Mouse (Mus musculus) myocyte (in vitro differentiated cells): ENCODE data around the gene Drd5. TPM values are rescaled to one million over a fixed set of nuclear protein-coding genes. Genes with fewer than 3 reads are reported as not detected.

Source experiments
- H3K27me3 ChIP-seq: one replicate; pipeline ENCODE4 v1.6.1; 2011; ENCODE audit not compliant: control insufficient read depth, insufficient read depth, insufficient read length
- H3K36me3 ChIP-seq: one replicate; pipeline ENCODE4 v1.6.1; 2011; ENCODE audit not compliant: control insufficient read depth, insufficient read depth
- H3K4me2 ChIP-seq: one replicate; pipeline ENCODE4 v1.6.1; 2011; ENCODE audit warnings: low read depth, control low read depth
- H3K4me3 ChIP-seq: one replicate; pipeline ENCODE4 v1.5.1; 2011; ENCODE audit warnings: mild to moderate bottlenecking, control low read depth, moderate library complexity
- H3K79me2 ChIP-seq: one replicate; pipeline ENCODE4 v1.6.1; 2011; ENCODE audit not compliant: control insufficient read depth, insufficient read depth
- H3ac ChIP-seq: one replicate; pipeline ENCODE4 v1.6.1; 2011; ENCODE audit not compliant: control insufficient read depth, insufficient read length
- CEBPB ChIP-seq: IDR thresholded peaks from 2 replicates; pipeline ENCODE4 v1.6.1; 2011; ENCODE audit warnings: mild to moderate bottlenecking, moderate library complexity; ENCODE audit not compliant: poor library complexity, insufficient read depth, severe bottlenecking
- E2F4 ChIP-seq: IDR thresholded peaks from one replicate; pipeline ENCODE4 v1.6.1; 2011; ENCODE audit warnings: mild to moderate bottlenecking, control low read depth, moderate library complexity; ENCODE audit not compliant: insufficient read depth
- MAX ChIP-seq: IDR thresholded peaks from one replicate; pipeline ENCODE4 v1.6.1; 2011; ENCODE audit warnings: low read depth, mild to moderate bottlenecking, control low read depth
- MYOD1 ChIP-seq, 3 experiments: IDR thresholded peaks; one replicate each; pipeline ENCODE4 v1.6.1; 2011; ENCODE audit warnings: control low read depth in 2 of 3, low read depth in 2 of 3, mild to moderate bottlenecking in 2 of 3, moderate library complexity in 1 of 3; ENCODE audit not compliant: insufficient read length in 2 of 3, control insufficient read depth in 1 of 3
- MYOG ChIP-seq, 3 experiments: IDR thresholded peaks; one replicate each; pipeline ENCODE4 v1.6.1; 2011; ENCODE audit warnings: control low read depth in 2 of 3, low read depth in 2 of 3, mild to moderate bottlenecking in 2 of 3; ENCODE audit not compliant: insufficient read length in 2 of 3, control insufficient read depth in 1 of 3, insufficient read depth in 1 of 3
- POLR2A ChIP-seq: IDR thresholded peaks from one replicate; pipeline ENCODE4 v1.6.1; 2011; ENCODE audit warnings: low read depth, mild to moderate bottlenecking, control low read depth, moderate library complexity; ENCODE audit not compliant: insufficient read length
- POLR2AphosphoS2 ChIP-seq: IDR thresholded peaks from one replicate; pipeline ENCODE4 v1.6.1; 2011; ENCODE audit warnings: low read depth, control low read depth; ENCODE audit not compliant: insufficient read length
- REST ChIP-seq: IDR thresholded peaks from one replicate; pipeline ENCODE4 v1.6.1; 2011; ENCODE audit warnings: mild to moderate bottlenecking, control low read depth, moderate library complexity; ENCODE audit not compliant: insufficient read depth, insufficient read length
- SRF ChIP-seq: IDR thresholded peaks from one replicate; pipeline ENCODE4 v1.6.1; 2011; ENCODE audit warnings: low read depth; ENCODE audit not compliant: control insufficient read depth, insufficient read length
- TCF12 ChIP-seq: IDR thresholded peaks from one replicate; pipeline ENCODE4 v1.6.1; 2011; ENCODE audit warnings: mild to moderate bottlenecking, control low read depth; ENCODE audit not compliant: poor library complexity, insufficient read depth, severe bottlenecking
- TCF3 ChIP-seq: IDR thresholded peaks from one replicate; pipeline ENCODE4 v1.6.1; 2011; ENCODE audit warnings: low read depth, control low read depth; ENCODE audit not compliant: insufficient read length
- USF1 ChIP-seq: IDR thresholded peaks from one replicate; pipeline ENCODE4 v1.6.1; 2011; ENCODE audit warnings: low read depth, mild to moderate bottlenecking, control low read depth, moderate library complexity
- polyA plus RNA-seq: library from polyadenylated mRNA; unstranded; fragments of >200 nt; fragmentation: generic; extraction: Trizol; gene quantifications from one replicate; pipeline ENCODE4 v1.2.1, GENCODE M21; 2012; ENCODE audit warnings: missing spikeins

Drd5 gene
- polyA plus RNA-seq, result not detected

DNA sequence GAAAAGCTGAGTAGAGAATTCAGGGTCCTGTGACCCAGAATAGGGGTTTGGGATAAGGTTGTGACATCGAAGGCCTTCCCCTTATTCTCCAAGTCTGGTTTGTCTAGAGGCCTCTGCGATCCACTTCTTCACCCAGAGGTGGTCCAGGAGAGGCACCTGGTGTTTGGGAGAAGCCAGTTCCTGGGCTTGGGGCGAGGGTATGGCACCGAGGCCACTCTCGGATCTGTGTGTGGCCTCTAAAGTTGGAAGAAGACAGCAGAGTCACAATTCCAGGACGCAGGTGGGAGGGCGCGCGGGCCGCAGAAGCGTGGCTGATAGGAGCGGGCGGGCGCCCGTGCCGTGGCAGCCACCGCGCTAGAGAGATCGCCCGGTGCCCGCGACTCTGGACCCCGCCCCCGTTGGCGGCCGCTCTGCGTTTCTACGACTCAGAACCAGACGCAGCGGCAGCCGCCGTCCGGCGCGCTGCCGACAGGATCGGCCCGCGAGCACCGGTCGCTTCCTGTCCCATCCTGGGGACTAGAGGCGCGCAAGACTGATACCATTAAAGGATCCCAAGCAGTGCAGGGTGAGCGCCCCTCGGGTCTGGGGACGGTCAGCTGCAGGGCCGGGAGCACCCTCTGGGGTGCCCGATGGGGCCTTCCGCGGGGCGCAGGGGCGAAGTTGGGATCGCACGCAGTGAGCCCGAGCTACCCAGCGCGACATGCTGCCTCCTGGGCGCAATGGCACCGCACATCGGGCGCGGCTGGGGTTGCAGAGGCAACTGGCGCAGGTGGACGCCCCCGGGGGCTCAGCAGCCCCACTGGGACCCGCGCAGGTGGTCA lies at the start of gene Drd5:
Drd5 (plus strand) TSS at position 402 of the 821 bp plus-strand sequence.
- Histone ChIP-seq H3K4me3 (no peak within 1 kb of the TSS), H3K79me2 (no peaks in the 10 kb centered on the region), H3K27me3 (peaks cover 61% of the 10 kb centered on the region), H3K36me3 (no peaks in the 10 kb centered on the region), H3ac (no peak within 1 kb of the TSS), H3K4me2 (no peak within 1 kb of the TSS)
- TF ChIP-seq MYOG (IDR thresholded peaks at IDR 0.05; ENCODE audit: control insufficient read depth in 1 of 3, insufficient read depth in 1 of 3, insufficient read length in 2 of 3, low read depth in 2 of 3) (no peak), CEBPB (no peak), POLR2A (no peak), MAX (no peak), MYOD1 (IDR thresholded peaks at IDR 0.05; ENCODE audit: control insufficient read depth in 1 of 3, insufficient read length in 2 of 3, low read depth in 2 of 3) (no peak), SRF (no peak), E2F4 (no peak), POLR2AphosphoS2 (no peak), REST (no peak), TCF12 (no peak), USF1 (no peak)

- Histone ChIP-seq H3ac (no peak overlapping the region), H3K79me2 (no peaks in the 10 kb centered on the region), H3K36me3 (peaks cover 29% of the 10 kb centered on the region), H3K27me3 (no peaks in the 10 kb centered on the region), H3K4me2 (no peak overlapping the region), H3K4me3 (no peak overlapping the region)
- TF ChIP-seq USF1 (no peak), MAX (no peak), MYOD1 (IDR thresholded peaks at IDR 0.05; ENCODE audit: control insufficient read depth in 1 of 3, insufficient read length in 2 of 3, low read depth in 2 of 3) (no peak), SRF (no peak), TCF12 (no peak), POLR2A (no peak), POLR2AphosphoS2 (no peak), TCF3 (no peak), REST (no peak), CEBPB (no peak), E2F4 (no peak)
Observed at GRCm38 (mm10) chr5:38270942-38271341, 48.2 kb upstream of the Drd5 start.

DNA sequence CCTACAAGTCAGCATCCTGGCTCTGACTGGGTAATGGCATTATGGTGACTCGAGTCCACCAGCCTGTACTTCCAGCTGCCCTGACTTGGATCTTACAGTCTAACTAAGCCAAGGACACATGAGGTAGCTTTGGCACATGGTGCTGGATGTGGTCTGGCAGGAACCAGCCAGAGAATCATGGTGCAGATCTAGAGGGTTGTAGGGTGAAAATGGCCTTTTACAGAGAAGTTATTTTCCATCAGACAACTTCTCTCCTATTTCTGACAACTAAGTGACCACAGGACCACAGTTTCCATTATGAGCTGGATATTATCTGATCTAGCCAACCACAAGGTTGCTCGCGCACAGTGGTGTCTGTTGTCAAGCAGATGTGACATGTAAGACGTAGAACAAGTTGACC lies 45.3 kb upstream of the Drd5 start:
- Histone ChIP-seq H3K36me3 (peaks cover 16% of the 10 kb centered on the region), H3K79me2 (no peaks in the 10 kb centered on the region), H3K4me3 (no peak overlapping the region), H3K27me3 (peaks cover 7% of the 10 kb centered on the region), H3K4me2 (no peak overlapping the region), H3ac (no peak overlapping the region)
- TF ChIP-seq TCF3 (no peak), POLR2AphosphoS2 (no peak), MYOD1 (IDR thresholded peaks at IDR 0.05; ENCODE audit: control insufficient read depth in 1 of 3, insufficient read length in 2 of 3, low read depth in 2 of 3) (no peak), MAX (no peak), CEBPB (no peak)

DNA sequence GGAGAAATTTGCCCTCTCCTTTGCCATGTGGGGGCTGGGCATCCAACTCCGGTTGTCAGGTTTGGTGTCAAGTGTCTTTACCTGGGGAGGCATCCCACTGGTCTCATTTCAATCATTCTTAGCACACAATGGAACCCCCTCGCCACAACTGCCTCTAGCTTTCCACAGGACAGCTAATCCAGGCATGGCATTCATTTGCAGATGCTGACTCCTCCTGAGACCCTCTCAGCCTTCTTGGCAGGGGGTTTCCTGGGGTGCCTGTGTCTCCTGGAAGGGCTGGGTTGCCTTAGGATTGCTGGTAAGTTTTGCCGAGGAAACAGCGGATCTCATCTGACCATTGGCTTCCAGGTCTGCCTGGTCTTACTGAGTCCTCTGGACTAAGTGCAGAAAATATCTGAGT lies 43.4 kb upstream of the Drd5 start, which contains the start of gene Otop1:
Otop1 (plus strand) TSS at position 202 of the 400 bp plus-strand sequence.
- Histone ChIP-seq H3K27me3 (peaks cover 7% of the 10 kb centered on the region), H3K4me3 (no peak within 1 kb of the TSS), H3ac (no peak within 1 kb of the TSS), H3K36me3 (peaks cover 6% of the 10 kb centered on the region), H3K79me2 (no peaks in the 10 kb centered on the region), H3K4me2 (no peak within 1 kb of the TSS)
- no peak for TF ChIP-seq MAX
- no peak for TF ChIP-seq POLR2AphosphoS2
- no peak for TF ChIP-seq MYOG (IDR thresholded peaks at IDR 0.05; ENCODE audit: control insufficient read depth in 1 of 3, insufficient read depth in 1 of 3, insufficient read length in 2 of 3, low read depth in 2 of 3)
- no peak for TF ChIP-seq TCF3
- TF ChIP-seq CEBPB, result no peak
- TF ChIP-seq REST, result no peak
- no peak for TF ChIP-seq MYOD1 (IDR thresholded peaks at IDR 0.05; ENCODE audit: control insufficient read depth in 1 of 3, insufficient read length in 2 of 3, low read depth in 2 of 3)
- TF ChIP-seq E2F4, result no peak
- no peak for TF ChIP-seq POLR2A
- TF ChIP-seq USF1, result no peak
- TF ChIP-seq TCF12, result no peak
- no peak for TF ChIP-seq SRF
